Mouse (Mus musculus) T-cell, adult 2 months (primary cell): ENCODE measurements around the gene Ccdc122.

Source experiments
- DNase-seq: peaks from one replicate; pipeline ENCODE4 v3.0.0; 2022; ENCODE audit warnings: low spot score

Gene Ccdc122

GRCm38 (mm10) chr14:77130612-77131011 is 94.0 kb downstream of the Ccdc122 start:
- no peak for DNase-seq

- no peak for DNase-seq
Measured at GRCm38 (mm10) chr14:77136936-77137335, 100.4 kb downstream of the Ccdc122 start.

GRCm38 (mm10) chr14:77141324-77142282 is 105.0 kb downstream of the Ccdc122 start:
- DNase-seq = peak; percentile 35

GRCm38 (mm10) chr14:77145103-77145502 is 108.5 kb downstream of the Ccdc122 start:
- no peak for DNase-seq

GRCm38 (mm10) chr14:77147635-77148034 is 111.1 kb downstream of the Ccdc122 start:
- DNase-seq = no peak

- DNase-seq = no peak
Measured at GRCm38 (mm10) chr14:77150556-77150955, 114.0 kb downstream of the Ccdc122 start.

- DNase-seq = no peak
Measured at GRCm38 (mm10) chr14:77151431-77151830, 114.9 kb downstream of the Ccdc122 start.

- DNase-seq = no peak
Measured at GRCm38 (mm10) chr14:77156222-77156910, 119.8 kb downstream of the Ccdc122 start, which contains the start of gene Enox1. Gene Enox1 (plus strand): TSS chr14:77156763.

GRCm38 (mm10) chr14:77156911-77157504 is 120.4 kb downstream of the Ccdc122 start:
- no peak for DNase-seq

GRCm38 (mm10) chr14:77157505-77157911 is 120.9 kb downstream of the Ccdc122 start:
- DNase-seq = no peak

- DNase-seq = no peak
Measured at GRCm38 (mm10) chr14:77159397-77159796, 122.8 kb downstream of the Ccdc122 start.
